Mouse (Mus musculus): ENCODE measurements around the gene Aup1. TPM values are rescaled to one million over a fixed set of nuclear protein-coding genes. Genes with fewer than 3 reads are reported as not detected.

The Aup1 gene
- total and polyA plus RNA-seq, 3 experiments, result 259 to 500 TPM; not detected in 1

DNA sequence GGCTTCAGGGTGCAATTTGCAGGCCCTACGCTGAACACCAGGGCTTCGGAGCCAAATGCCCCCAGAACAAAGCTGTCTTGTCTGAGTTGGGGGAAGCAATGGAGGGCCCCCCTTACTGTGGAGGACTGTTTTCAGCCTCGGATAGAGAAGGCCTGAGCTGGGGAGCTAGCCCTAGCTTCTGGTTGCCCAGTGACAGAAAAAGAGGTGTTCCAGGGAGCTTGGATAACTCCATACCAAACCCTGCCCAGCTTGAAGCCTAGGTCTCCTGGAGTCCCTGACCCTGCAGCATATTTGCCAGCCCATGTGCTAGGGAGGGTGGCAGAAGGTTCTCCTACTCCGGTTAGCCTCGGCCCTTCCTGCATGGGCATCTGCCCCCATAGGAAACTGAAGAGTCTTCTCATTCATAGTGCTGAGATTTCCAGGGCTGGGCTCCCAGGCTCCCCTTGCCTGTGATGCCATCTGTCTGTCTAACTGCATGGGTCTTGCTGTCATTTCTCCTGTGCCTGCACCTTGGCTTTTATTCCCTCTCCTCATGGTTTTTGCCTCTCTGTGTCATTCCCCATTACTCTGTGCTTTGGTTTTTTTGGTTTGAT lies 19.8 kb upstream of the Aup1 start:
- Histone ChIP-seq H3K27me3 (ENCODE audit: control insufficient read depth in 1 of 2, insufficient read depth in 2 of 2, low read length in 2 of 2) (no peaks in the 10 kb centered on the region; a peak in 1 of 4 replicates), H3K9me3 (replicated peaks; ENCODE audit: insufficient read depth, low read length) (no peaks in the 10 kb centered on the region), H3K9ac (ENCODE audit: control insufficient read depth, low read depth, low read length, poor library complexity, severe bottlenecking) (no peak overlapping the region), H3K4me3 (ENCODE audit: control insufficient read depth in 1 of 2, insufficient read depth in 1 of 2, low read depth in 2 of 2, low read length in 2 of 2) (no peak overlapping the region), H3K4me1 (ENCODE audit: control insufficient read depth in 1 of 2, insufficient read depth in 2 of 2, low read length in 2 of 2) (peaks cover 0 to 9% of the 10 kb centered on the region in 2 experiments; a peak in 3 of 4 replicates), H3K79me2 (ENCODE audit: control insufficient read depth, insufficient read depth, low read length, poor library complexity) (peaks cover 9% of the 10 kb centered on the region), H3K27ac (ENCODE audit: control insufficient read depth, low read depth, low read length) (no peak overlapping the region), H3K36me3 (ENCODE audit: control insufficient read depth in 1 of 2, insufficient read depth in 2 of 2, low read length in 2 of 2) (peaks cover 0 to 4% of the 10 kb centered on the region in 2 experiments; a peak in 2 of 4 replicates)
- no peak for DNase-seq (ENCODE audit: low read depth, low spot score)
- no peak for TF ChIP-seq ELF1 (IDR thresholded peaks at IDR 0.05; ENCODE audit: low read depth, low read length)
- TF ChIP-seq MYC (IDR thresholded peaks at IDR 0.05; ENCODE audit: low read depth, low read length), result no peak
- no peak for TF ChIP-seq POLR2A (IDR thresholded peaks at IDR 0.05; ENCODE audit: control insufficient read depth in 1 of 2, insufficient read depth in 1 of 2, low read depth in 1 of 2, low read length in 2 of 2, poor library complexity in 1 of 2)
- TF ChIP-seq UBTF (IDR thresholded peaks at IDR 0.05; ENCODE audit: borderline replicate concordance, insufficient read depth, low read depth, low read length), result no peak
- no peak for TF ChIP-seq MAX (IDR thresholded peaks at IDR 0.05; ENCODE audit: low read length)
- TF ChIP-seq MAZ (IDR thresholded peaks at IDR 0.05; ENCODE audit: low read depth, low read length), result no peak
- no peak for TF ChIP-seq KAT2A (conservative IDR thresholded peaks at IDR 0.05; ENCODE audit: low read depth, low read length)
- no peak for TF ChIP-seq GATA1 (IDR thresholded peaks at IDR 0.05; ENCODE audit: low read depth, low read length)
- no peak for TF ChIP-seq ETS1 (IDR thresholded peaks at IDR 0.05; ENCODE audit: low read depth, low read length)
- no peak for TF ChIP-seq ZNF384 (IDR thresholded peaks at IDR 0.05; ENCODE audit: low read depth, low read length)
- no peak for TF ChIP-seq ZKSCAN1 (IDR thresholded peaks at IDR 0.05; ENCODE audit: low read depth, low read length)
- no peak for TF ChIP-seq TBP (IDR thresholded peaks at IDR 0.05; ENCODE audit: low read depth, low read length)
- no peak for TF ChIP-seq TAL1 (IDR thresholded peaks at IDR 0.05; ENCODE audit: low read length)
- TF ChIP-seq MEF2A (IDR thresholded peaks at IDR 0.05; ENCODE audit: extremely low read depth, insufficient replicate concordance, low read depth, low read length, poor library complexity, severe bottlenecking), result no peak
- no peak for TF ChIP-seq SIN3A (IDR thresholded peaks at IDR 0.05; ENCODE audit: low read length)
- no peak for TF ChIP-seq CHD1 (IDR thresholded peaks at IDR 0.05; ENCODE audit: low read depth, low read length)
- TF ChIP-seq USF2 (IDR thresholded peaks at IDR 0.05; ENCODE audit: borderline replicate concordance in 1 of 2, insufficient read depth in 1 of 2, low read depth in 1 of 2, low read length in 2 of 2), result no peak
- no peak for TF ChIP-seq NELFE (IDR thresholded peaks at IDR 0.05; ENCODE audit: low read depth, low read length)
- no peak for TF ChIP-seq RAD21 (IDR thresholded peaks at IDR 0.05; ENCODE audit: low read depth, low read length)

DNA sequence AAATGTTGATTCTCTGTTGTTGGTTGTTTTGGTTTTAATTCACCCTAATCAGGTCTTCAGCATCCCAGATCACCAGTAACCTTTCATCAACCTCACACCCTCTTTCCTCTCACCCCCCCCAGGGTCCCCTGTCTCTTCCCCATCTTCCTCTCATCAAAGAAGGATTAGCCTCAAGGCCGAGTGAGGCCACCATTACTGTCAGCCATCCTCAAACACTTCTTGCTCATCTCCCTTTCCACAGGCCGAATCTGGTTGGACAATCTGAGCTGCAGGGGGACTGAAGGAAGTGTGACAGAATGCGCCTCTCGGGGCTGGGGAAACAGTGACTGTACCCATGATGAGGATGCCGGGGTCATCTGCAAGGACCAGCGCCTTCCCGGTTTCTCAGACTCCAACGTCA lies 17.1 kb upstream of the Aup1 start:
- peaks cover 9% of the 10 kb centered on the region for H3K79me2 ChIP-seq (ENCODE audit: control insufficient read depth, insufficient read depth, low read length, poor library complexity)
- peaks cover 0 to 8% of the 10 kb centered on the region in 2 experiments; a peak in 3 of 4 replicates for H3K4me1 ChIP-seq (ENCODE audit: control insufficient read depth in 1 of 2, insufficient read depth in 2 of 2, low read length in 2 of 2)
- H3K27ac ChIP-seq (ENCODE audit: control insufficient read depth, low read depth, low read length), result no peak overlapping the region
- H3K9ac ChIP-seq (ENCODE audit: control insufficient read depth, low read depth, low read length, poor library complexity, severe bottlenecking), result no peak overlapping the region
- no peak for DNase-seq (ENCODE audit: low read depth, low spot score)
- H3K4me3 ChIP-seq (ENCODE audit: control insufficient read depth in 1 of 2, insufficient read depth in 1 of 2, low read depth in 2 of 2, low read length in 2 of 2), result no peak overlapping the region
- H3K27me3 ChIP-seq (ENCODE audit: control insufficient read depth in 1 of 2, insufficient read depth in 2 of 2, low read length in 2 of 2), result no peaks in the 10 kb centered on the region; a peak in 1 of 4 replicates
- H3K9me3 ChIP-seq (replicated peaks; ENCODE audit: insufficient read depth, low read length), result no peaks in the 10 kb centered on the region
- TF ChIP-seq MAX (IDR thresholded peaks at IDR 0.05; ENCODE audit: low read length) (no peak), POLR2A (IDR thresholded peaks at IDR 0.05; ENCODE audit: control insufficient read depth in 1 of 2, insufficient read depth in 1 of 2, low read depth in 1 of 2, low read length in 2 of 2, poor library complexity in 1 of 2) (no peak), RCOR1 (IDR thresholded peaks at IDR 0.05; ENCODE audit: low read depth, low read length) (no peak)
- peaks cover 0 to 3% of the 10 kb centered on the region in 2 experiments; a peak in 2 of 4 replicates for H3K36me3 ChIP-seq (ENCODE audit: control insufficient read depth in 1 of 2, insufficient read depth in 2 of 2, low read length in 2 of 2)
